Mouse (Mus musculus): ENCODE data around the gene Rnf114.

DNA sequence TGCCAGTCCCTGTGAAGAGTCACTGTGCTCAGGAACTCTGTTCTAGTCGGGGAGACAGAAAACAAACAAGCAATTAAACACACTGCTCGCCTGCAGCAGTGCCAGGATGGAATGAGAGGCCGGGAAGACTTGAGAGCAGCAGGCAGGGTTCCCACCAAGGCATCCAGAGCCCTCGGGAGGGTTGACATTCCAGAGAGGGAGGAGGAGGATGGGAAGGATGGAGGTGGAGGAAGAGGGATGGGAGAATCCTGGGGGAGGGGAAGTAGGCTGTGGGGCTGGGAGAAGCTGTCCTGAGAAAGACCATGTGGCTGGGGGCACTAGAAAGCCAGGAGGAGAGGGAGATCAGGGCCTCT, 51.5 kb downstream of the Rnf114 start:
- TF ChIP-seq CTCF (IDR thresholded peaks at IDR 0.05; ENCODE audit: extremely low read depth, insufficient read length, insufficient replicate concordance, low read depth, low read length) (no peak), POLR2A (IDR thresholded peaks at IDR 0.05; ENCODE audit: low read depth, low read length) (no peak)
